Mouse (Mus musculus) urinary bladder, postnatal 4 days (tissue): ENCODE data around the gene Ccnh.
"Not testable (repeated sequence)": the region's sequence is repeated elsewhere in the genome, so short reads cannot be mapped to it uniquely, and the experiment has no call there.

Experiments
- DNase-seq, 2 experiments: peaks; one replicate each; pipeline ENCODE4 v3.0.0; 2021 to 2022; ENCODE audit warnings: low spot score in 2 of 2

Gene Ccnh

DNA sequence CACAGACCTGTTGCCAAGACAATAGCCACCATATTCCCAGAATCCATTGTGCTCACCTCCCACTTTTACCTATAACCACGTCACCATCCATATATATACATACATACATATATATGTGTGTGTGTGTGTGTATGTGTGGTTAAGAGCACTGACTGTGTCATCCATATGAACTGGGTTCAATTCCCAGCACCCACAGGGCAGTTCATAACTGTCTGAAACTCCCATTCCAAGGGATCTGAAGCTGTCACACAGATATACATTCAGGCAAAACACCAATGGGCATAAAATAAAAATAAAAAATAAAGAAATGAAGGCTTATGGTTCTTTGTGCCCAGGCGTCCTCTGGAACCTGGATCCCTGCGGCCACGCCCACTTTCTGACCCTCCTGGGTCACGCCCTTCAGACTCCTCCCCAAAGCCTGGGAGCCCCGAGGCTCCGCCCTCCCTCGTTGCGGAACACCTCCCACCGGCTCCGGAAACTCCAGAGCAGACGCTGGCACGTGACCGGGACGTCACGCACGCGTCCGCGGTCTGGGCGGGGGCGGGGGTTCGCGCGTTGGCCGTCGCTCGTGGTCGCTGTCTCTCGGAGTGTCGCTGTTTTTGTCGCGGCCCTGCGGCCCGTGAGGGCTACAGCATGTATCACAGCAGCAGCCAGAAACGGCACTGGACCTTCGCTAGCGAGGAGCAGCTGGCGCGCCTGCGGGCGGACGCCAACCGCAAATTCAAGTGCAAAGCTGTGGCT lies at the start of gene Ccnh:
Gene Ccnh (plus strand): TSS at position 506 of the 741 bp plus-strand sequence.
- peak; percentile 86 to 92 for DNase-seq

DNA sequence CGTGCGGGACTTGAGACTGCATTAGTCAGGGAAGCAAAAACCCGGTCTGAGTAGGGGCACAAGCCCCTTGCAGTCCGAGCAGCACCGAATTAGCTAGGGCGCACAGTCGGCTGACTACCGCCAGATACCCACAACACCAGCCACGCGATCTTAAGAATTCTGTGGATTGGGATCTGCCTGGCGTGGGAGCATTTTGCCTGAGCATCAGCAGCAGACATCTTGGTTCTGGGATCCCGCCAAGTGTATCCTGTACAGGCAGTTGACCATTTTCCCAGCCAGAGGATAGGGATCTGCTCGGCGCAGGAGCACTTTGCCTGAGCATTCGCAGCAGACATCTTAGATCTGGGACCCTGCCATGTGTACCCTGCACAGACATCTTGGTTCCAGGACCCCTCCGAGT lies 45.8 kb upstream of the Ccnh start:
- not testable (repeated sequence) for DNase-seq

DNA sequence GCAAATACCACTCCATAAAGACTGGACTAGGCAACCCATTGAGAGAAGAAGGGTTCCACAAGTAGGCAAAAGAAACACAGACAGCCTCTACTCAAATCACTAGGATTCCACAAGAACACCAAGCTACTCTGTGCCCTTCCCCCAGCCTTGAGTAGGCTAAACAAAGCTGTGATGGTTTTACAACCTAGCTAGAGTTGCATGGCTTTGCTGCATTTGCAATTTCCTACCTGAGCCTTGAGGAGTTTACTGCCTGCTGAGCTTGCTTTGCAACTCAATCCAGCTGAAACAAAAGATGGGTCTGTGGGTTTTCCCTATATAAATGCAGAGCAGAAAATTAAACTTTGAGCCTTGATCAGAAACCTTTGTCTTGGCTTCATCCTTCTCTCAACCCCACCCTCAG lies 42.7 kb upstream of the Ccnh start:
- DNase-seq, result no peak

DNA sequence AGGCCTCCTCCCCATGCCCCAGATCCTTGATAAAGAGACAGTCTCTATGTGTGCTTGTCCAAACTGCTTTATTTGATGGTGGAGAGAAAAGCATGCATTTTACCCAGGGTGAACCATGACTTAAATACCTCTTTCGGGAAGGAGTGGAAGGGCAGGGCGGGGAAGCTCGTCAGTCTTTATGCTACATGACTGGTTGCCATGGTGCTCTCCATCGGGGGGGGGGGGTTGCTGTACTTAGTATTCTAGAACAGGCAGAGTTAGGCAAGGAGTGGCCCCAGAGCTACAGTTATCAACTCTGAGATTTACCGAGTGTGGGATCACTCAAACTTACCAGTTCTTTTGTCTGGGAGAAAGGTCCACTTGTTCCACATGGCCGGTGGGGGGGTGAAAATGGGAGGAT lies 34.5 kb upstream of the Ccnh start:
- DNase-seq, result no peak

DNA sequence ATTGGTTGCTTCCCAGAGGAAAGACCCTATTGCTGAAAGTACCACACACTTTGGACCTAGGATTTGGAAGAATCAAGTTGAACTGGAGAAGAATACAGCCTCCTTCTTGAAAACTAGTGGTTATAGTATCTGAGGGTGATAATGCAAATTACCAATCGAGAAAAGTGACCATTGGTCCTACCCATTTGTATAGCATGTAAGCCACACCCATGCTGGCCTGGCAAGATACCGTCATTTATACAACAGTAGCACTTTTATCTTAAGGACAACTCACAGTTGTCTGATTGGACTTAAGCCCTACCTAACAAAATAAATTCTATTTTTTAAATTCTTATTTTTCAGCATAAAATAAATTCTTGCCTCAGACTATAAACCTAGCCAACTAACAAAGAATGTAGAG lies 29.2 kb upstream of the Ccnh start:
- DNase-seq, result no peak

DNA sequence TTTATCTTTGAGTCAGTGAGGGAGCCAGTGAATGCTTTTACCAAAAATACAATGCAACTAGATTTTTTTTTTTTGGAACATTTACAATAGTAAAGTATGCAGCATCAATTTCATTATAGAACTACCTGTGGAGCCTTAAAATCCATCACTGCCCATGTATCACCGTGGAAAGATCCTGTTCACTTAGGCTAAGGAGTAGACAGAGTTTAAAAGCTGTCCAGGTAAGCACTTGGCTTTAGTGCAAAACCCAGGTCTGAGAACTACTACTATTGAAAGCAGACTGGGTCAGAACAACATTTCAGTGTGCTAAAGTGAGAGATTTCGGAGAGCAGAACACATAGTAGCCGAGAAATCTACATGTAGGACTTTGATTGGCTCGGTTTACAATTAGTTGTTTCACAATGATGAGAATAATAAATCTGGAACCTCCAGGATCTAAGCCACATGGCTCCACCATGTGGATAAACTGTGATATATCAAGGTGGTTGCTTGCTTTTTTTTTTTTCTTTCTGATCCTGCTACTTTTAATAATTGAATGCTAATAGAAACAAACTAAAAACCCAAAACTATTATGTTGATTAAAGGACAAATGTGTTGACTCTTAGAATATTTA lies 24.6 kb upstream of the Ccnh start:
- DNase-seq, result no peak

DNA sequence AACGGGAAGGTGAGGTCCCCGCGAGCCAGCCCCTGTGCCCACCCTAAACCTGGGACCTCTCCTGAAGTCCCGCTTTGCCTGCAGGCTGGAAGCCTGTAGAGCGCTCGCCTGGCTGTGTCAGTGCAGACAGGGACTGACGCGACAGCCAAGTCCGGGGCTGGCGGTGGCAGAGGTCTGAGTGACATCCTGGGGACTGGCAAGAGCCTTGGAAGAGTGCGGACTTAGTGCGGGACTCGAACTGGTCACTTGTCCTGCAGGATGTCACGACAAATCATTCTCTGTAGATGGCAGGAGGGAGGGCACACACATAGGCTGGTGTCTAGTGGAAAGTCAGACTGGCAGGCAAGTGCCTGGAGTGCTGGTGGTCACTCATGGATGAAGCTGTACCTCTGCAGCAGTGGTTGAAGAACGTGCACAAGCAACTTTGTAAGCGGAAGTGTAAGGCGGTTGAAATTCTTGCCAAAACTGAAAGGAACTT lies 475 bp downstream of the Ccnh start:
- no peak for DNase-seq

DNA sequence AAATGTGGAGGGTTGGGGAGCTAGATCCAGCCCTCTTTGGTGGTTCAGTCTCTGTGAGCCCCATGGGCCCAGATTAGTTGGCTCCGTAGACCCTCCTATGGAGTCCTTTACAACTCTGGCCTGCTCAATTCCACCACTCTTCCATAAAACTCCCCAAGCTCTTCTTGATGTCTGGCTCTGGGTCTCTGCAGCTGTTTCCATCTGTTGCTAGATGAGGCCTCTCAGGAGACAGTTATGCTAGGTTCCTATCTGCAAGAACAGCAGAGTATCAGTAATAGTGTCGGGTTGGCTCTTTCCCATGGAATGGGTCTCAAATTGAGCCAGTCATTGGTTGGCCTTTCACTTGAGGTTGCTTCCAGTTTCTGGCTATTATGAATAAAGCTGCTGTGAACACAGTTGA lies 2.0 kb downstream of the Ccnh start:
- no peak for DNase-seq

DNA sequence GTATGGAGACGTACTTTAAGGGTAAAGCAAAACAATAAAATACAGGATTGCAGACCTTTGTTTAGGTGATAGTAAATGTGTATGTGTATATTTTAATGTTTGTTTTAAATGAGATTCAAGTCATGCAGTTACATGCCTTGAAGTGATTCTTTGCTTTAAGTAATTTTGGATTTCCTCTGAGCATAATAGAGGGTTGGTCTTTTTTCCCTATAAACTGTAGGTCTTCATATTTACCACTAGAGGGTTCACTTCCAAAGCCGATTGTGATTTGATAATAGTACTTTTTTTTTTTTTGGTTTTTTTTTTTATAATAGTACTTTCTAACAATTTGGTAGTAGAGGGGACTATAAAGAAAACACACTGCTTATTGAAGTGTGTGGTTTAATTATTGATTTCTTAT lies 18.3 kb downstream of the Ccnh start:
- DNase-seq, result no peak

DNA sequence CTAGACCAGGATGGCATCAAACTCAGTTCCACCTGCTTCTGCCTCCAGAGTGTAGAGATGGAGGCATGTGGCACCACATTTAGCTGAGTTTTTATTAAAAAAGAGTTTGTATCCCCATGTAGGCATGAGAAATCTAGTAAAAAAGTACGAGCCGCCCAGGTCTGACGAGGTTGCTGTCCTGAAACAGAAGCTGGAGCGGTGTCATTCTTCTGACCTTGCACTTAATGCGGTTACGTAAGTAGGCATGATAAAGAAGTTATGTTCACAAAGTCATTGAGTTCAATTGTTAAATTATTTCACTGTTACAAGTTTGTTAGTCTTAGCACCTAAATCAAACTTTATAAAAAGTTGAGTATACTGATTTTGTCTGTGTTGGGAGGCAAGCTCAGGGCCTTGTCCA lies 19.4 kb downstream of the Ccnh start:
- no peak for DNase-seq

DNA sequence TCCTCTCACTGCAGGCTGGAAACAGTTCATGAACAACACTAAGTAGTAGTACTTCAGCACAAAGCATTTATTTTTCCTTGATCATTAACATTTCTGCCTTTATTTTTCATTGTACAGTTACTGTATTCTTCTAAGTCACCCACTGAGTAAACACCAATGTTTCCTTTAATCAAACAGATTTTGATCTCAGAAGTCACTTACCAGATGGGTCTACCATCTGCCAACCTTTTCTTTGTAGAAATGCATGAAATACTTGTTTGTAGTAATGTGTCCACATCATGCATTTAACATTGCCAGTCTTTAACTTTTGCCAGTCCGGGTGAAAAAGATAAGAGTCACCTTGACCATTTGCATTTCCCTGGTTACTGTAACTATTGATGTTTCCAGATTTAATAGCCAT lies 21.1 kb downstream of the Ccnh start:
- no peak for DNase-seq

DNA sequence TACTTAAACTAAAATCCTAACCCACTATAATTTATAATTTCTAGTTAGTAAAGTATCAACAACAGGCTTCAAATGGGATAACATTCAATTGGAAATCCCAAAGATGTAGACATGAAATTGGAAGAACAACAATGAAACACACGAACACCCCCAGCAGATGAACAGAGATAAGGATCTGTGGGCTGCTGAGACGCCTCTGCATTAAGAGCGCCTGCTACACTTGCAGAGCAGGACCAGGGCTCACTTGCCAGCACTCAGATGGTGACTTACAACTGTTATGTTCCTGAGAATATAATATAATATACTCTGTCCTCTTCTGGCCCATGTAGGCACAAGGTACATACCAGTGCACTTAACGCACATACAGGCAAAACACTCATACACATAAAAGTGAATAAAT lies 29.4 kb downstream of the Ccnh start:
- no peak for DNase-seq

DNA sequence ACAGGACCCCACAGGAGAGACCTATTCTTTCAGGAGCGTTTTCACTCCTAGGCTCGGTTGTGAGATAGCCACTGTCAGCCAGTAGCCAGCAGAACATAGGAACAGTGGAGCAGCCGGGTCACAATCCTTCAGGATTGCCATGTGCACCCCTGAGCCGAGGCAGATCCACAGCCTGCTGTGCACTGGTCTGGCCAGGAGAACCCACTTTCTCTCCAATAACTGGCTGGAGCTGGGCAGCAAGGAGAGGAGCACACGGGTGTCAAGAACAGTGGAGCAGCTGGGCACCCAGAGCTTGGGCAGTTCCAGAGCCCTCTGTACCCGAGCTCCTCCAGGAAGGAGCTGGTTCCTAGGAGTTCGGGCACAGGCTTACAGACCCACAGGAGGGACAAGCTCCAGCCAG lies 49.6 kb downstream of the Ccnh start:
- DNase-seq, result no peak
